Mouse (Mus musculus) activated CD4-positive, CD25-positive, alpha-beta regulatory T cell, adult 4 months (primary cell): ENCODE data around the gene Vmn1r9. TPM values are rescaled to one million over a fixed set of nuclear protein-coding genes. Genes with fewer than 3 reads are reported as not detected.
"Not testable (repeated sequence)": the region's sequence is repeated elsewhere in the genome, so short reads cannot be mapped to it uniquely, and the experiment has no call there.

Experiments used
- ATAC-seq: one replicate; pipeline ENCODE4 v1.8.0; 2017
- polyA plus RNA-seq, 2 experiments: library from polyadenylated mRNA; unstranded; fragments of 100-300 nt; shearing (Covaris generic); gene quantifications; one replicate each; pipeline ENCODE4 v1.2.1; 2017

Vmn1r9 gene
- polyA plus RNA-seq: not detected

DNA sequence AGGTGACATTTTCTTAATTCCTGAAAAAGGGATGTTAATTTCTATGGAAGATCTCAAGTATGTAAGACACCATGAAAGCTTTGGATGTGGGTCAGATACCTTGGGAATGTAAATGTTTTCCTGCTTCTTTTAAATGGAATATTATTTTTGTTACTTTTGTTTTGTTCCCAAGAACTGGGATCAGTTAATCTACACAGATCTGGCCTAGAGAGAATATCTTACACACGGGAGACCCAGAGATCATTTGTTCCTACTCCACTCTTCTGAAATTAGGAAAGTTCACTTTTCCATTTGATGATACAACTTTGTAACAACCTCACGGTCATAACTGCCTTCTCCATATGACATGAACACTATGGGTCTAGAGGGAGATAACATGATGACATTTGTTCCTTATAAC lies at the start of gene Vmn1r9:
Gene Vmn1r9, plus strand, starts transcription at position 301 of the 400 bp plus-strand sequence.
- ATAC-seq: no peak

DNA sequence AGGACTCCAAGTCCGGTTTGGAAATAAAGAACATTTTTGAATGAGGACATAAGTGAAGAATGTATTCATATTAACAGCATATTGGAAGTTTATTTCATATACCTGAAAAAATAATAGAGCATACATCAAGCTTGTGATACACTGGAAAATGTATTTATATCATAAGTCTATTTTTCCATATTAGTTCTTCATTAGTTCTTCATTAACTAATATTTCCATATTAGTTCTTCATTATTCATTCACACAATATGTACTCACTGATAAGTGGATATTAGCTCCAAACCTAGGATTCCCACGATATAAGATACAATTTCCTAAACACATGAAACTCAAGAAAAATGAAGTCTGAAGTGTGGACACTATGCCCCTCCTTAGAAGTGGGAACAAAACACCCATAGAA lies 41.4 kb upstream of the Vmn1r9 start, which contains the start of gene Vmn1r7:
Gene Vmn1r7, minus strand, starts transcription at position 101 of the 400 bp plus-strand sequence.
- ATAC-seq: not testable (repeated sequence)

DNA sequence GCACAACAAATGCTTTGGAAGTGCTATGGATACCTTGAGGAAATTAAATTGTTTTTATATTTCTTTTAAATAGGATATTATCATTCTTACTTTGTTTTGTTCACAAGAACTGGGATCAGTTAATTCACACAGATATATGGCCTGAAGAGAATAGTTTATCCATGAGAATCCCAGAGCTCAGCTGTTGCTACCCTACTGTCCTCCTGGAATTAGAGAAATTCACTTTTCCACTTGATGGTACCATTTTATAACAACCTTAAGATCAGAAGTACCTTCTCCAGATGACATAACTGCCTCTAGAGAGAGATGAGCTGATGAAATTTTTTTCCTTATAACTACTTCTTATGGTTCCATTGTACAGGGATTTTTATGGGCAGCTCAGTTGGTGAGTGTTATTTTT lies 34.6 kb upstream of the Vmn1r9 start, which contains the start of gene Vmn1r8:
Gene Vmn1r8, plus strand, starts transcription at position 301 of the 400 bp plus-strand sequence.
- no peak for ATAC-seq

DNA sequence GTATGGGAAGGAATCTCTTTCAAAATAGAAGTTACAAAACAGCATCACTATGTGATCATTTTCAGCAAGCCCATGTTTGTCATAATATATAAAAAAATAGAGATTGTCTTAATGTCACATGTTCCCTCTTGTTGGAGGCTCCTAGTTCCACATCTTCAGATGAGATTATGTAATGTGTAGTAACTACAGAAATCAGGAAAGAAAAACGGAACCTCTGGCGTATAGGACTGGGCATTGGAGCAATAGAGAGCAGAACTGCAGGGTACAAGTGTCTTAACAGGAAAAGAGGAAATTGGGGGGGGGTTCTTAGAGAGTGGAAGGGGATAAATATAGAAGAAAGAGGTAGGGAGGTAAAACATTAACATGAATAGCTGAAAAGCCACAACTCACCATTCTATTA lies 31.9 kb upstream of the Vmn1r9 start:
- ATAC-seq: no peak

DNA sequence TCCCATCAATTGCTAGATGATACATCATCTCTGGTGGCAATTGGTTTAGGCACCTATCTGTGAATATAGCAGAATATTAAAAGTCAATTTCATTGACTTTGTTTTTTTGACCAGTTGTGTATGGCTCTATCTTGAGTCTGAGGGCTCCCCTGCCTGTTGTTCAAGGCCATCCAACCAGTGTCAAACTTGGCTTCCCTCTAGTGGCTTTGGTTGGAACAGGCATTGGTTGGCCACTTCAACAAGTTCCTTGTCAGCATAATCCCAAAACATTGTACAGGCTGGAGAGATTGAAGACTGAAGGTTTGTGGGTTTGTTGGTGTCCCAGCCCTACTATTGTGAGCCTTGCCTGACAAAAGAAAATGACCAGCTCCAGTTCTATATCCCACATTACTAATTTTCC lies 2.9 kb upstream of the Vmn1r9 start:
- ATAC-seq: no peak

DNA sequence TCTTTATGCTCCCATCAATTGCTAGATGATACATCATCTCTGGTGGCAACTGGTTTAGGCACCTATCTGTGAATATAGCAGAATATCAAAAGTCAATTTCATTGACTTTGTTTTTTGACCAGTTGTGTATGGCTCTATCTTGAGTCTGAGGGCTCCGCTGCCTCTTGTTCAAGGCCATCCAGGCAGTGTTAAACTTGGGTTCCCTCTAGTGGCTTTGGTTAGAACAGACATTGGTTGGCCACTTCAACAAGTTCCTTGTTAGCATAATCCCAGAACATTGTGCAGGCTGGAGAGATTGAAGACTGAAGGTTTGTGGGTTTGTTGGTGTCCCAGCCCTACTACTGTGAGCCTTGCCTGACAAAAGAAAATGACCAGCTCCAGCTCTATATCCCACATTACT lies 39.8 kb downstream of the Vmn1r9 start:
- no peak for ATAC-seq

DNA sequence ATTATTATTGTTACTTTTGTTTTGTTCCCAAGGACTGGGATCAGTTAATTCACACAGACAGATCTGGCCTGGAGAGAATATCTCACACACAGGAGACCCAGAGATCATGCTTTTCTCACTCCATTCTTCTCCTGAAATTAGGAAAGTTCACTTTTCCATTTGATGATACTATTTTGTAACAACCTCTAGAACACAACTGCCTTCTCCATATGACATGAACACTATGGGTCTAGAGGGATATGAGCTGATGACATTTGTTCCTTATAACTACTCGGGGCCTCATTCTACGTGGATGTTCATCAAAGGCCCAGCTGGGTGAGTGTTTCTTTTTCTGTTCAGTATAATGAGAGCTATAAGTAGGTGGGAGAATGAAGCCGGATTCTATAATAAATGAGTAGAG lies 42.6 kb downstream of the Vmn1r9 start, which contains the start of gene Vmn1r10:
Gene Vmn1r10, plus strand, starts transcription at position 301 of the 400 bp plus-strand sequence.
- ATAC-seq: no peak

Other genes starting within 250 kb of the Vmn1r9 start
- not detected for gene Fkbp9, start 234.7 kb upstream of the Vmn1r9 start, polyA plus RNA-seq
- 10 to 100 TPM; 65.0 to 70.7 TPM for gene Nt5c3, start 142.9 kb upstream of the Vmn1r9 start, polyA plus RNA-seq
- not detected for gene Vmn1r4, start 142.8 kb upstream of the Vmn1r9 start, polyA plus RNA-seq
- not detected for gene Vmn1r5, start 96.5 kb upstream of the Vmn1r9 start, polyA plus RNA-seq
- gene Vmn1r6, start 69.5 kb upstream of the Vmn1r9 start, polyA plus RNA-seq: not detected
- not detected for gene Vmn1r7, start 41.5 kb upstream of the Vmn1r9 start, polyA plus RNA-seq
- gene Vmn1r8, start 34.5 kb upstream of the Vmn1r9 start, polyA plus RNA-seq: not detected
- not detected for gene Vmn1r10, start 42.7 kb downstream of the Vmn1r9 start, polyA plus RNA-seq
- gene Vmn1r11, start 66.7 kb downstream of the Vmn1r9 start, polyA plus RNA-seq: not detected
- gene Vmn1r12, start 90.1 kb downstream of the Vmn1r9 start, polyA plus RNA-seq: not detected
- under 1 TPM in 1 of 2 experiments, not detected in 1; 0.99 TPM for gene Vmn1r13, start 136.5 kb downstream of the Vmn1r9 start, polyA plus RNA-seq
- not detected for gene Vmn1r14, start 164.9 kb downstream of the Vmn1r9 start, polyA plus RNA-seq
- under 1 TPM in 1 of 2 experiments, not detected in 1; 0.21 TPM for gene Vmn1r15, start 191.2 kb downstream of the Vmn1r9 start, polyA plus RNA-seq